Mouse (Mus musculus): Measurements from ENCODE around the gene Fam120a.

Gene Fam120a

GRCm38 (mm10) chr13:48966851-48967821 is 681 bp downstream of the Fam120a start:
- DNase-seq (ENCODE audit: low spot score in 2 of 2) = peak; percentile 44 to 51

DNA sequence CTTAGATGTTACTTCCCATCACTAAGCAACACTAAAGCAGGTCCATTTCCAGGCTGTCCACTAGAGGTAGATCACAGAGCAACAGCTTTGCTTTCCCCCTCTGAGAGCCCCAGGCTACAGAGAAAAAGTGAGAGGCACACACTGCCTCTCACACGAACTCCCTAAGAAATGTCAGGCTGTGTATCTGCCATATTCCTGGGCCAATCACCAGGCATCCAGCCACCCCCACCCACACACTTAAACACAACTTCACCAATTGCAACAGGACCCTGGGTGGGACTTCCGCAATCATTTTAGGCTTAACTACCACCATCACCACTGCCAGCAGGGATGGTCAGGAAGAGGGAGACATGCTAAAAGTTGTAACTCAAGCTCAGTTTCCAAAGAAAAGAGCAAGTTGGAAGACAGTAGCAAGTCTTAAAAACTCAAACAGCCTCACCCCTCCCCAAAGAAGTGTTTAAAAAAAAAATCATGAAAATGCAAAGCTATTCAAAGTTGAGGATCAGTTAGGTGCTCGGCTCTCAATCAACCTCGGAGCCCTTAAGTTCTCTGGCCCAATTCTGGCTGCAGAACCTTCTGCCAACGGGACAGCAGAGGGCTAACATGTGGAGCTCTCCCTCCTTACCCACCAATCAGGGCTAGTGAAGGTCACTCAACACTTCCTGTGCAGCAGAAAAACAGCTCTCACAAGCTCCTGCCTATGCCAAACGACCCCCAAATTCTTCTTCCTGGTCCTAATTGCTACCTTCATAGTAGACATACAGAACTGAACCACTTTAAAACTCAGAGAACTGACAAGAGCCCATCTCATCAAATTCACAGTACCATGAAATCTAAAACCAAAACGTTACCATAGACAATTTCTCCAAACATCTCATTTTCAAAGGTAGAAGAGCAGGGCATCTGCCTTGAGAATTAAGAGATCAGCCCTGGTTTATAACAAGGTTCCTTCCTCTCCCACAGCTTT is 2.0 kb downstream of the Fam120a start:
- DNase-seq (ENCODE audit: low spot score in 2 of 2) = peak; percentile 58 to 74

- no peak for DNase-seq (ENCODE audit: low spot score in 2 of 2)
These were observed 3.0 kb downstream of the Fam120a start for GRCm38 (mm10) chr13:48964850-48965249.

GRCm38 (mm10) chr13:48963111-48963510 is 4.7 kb downstream of the Fam120a start:
- DNase-seq (ENCODE audit: low spot score in 2 of 2) = no peak

DNA sequence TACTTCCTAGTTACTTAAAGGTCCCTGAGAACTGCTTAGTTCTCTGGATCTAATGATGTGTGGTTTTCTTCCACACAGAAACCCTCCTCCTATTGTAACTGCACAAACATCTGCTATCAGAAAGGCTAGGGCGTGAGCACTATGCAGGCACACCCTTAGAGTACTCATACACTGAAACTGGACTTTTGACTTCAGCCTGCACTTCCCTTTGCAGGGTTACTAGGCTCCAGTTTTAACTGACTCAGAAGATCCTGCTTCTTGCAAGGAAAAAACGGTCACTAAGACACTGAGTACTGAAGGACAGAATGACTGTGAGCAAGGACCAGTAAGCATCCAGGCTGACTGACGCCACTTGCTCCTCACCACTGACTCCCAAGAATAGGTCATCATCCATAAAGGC is 5.3 kb downstream of the Fam120a start:
- peak in 1 of 2 experiments; percentile 29 for DNase-seq (ENCODE audit: low spot score in 2 of 2)

DNA sequence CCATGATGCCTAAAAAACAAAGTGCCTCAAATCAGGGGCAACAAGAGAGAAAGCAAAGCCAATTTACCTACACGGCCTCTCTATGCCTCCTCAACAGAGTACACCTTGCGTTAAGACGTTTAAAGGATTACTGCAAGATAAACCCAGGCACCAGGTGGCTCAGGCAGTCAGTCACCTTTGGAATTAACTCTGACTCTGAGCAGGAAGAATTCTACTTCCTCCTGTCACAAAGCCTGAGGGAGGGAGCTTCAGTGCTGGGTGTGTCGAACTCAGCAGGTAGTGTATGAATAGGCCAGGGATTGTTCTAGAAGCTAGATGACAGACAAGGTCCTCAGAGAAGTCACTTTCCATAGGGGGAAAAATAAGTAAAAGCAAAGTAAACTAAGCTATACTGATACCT is 9.2 kb downstream of the Fam120a start:
- DNase-seq (ENCODE audit: low spot score in 2 of 2) = no peak

- DNase-seq (ENCODE audit: low spot score in 2 of 2) = no peak
These were observed 13.0 kb downstream of the Fam120a start for GRCm38 (mm10) chr13:48954825-48955224.

GRCm38 (mm10) chr13:48950600-48951241 is 17.1 kb downstream of the Fam120a start:
- no peak for DNase-seq (ENCODE audit: low spot score in 2 of 2)

DNA sequence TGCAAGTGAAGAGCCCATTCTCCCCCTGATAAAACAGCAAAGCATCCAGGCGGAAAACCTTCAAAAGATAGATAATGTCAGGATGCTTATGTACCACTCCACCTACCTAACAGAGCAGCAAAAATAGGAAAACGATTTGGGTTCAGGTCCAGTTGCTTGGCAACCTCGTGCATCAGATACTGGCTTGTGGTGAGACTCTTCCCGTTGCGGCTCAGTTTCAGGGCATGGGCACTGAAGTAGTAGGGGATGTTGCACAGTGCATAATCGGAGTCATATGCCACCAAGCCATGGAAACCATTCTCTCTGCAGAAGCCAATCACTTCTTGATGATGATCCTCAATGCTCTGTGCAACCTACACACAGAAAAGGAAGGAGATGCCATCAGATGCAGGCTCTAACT is 18.9 kb downstream of the Fam120a start:
- DNase-seq (ENCODE audit: low spot score in 2 of 2) = no peak

GRCm38 (mm10) chr13:48944571-48944970 is 23.2 kb downstream of the Fam120a start:
- DNase-seq (ENCODE audit: low spot score in 2 of 2) = no peak

DNA sequence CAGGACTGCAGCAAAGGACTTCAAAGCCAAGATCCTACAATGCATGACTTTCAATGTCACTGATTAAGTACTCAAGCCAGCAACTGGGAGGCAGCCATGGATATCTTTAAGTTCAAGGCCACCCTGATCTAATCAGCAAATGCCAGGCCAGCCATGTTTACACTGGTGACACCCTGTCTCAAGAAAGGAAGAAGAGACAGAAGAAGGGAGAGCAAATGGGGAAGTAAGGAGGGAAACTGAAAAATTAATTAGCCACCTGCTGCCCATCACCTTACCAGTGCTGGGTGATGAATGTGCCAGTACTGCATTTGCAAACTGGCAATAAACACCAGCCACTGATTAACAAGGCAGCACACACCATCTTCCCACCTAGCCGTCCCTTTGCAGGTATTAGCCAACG is 25.3 kb downstream of the Fam120a start:
- no peak for DNase-seq (ENCODE audit: low spot score in 2 of 2)

DNA sequence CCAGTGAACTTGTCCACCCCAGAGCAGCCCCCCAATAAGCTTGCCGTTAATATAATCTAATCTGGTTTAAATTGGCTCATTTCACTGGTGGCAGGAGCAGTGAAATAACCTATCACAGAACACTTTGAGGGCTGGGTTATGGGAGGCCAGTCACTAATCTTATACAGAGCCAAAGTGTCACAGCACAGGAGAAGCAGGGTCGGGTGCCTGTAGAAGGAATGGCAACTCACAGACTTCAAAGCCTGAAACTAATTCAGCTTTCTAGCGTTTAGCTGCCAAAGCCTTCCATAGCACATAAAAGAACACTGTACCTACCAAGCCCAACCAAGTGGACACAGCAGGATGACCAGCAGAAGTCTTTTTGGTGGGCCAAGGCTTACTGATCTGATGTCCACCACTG is 26.0 kb downstream of the Fam120a start:
- no peak for DNase-seq (ENCODE audit: low spot score in 2 of 2)

DNA sequence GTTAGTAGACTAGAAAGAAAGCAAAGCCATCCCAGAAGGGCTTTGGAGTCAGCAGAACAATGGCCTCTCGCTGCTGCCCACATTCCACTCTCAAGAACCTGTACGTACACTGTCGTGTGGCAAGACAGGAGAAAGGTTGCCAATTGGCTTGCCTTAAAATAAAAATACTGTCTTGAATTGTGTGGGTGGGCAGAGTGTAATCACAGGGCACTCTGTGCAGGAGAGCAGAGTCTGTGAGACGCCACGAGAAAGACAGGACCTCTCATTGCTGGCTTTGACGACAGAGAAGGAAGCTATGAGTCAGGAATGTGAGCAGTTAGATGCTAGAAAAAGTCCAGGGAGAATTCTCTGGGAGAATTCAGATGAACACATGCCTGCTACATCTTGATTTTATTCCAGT is 33.2 kb downstream of the Fam120a start:
- DNase-seq (ENCODE audit: low spot score in 2 of 2) = no peak

DNA sequence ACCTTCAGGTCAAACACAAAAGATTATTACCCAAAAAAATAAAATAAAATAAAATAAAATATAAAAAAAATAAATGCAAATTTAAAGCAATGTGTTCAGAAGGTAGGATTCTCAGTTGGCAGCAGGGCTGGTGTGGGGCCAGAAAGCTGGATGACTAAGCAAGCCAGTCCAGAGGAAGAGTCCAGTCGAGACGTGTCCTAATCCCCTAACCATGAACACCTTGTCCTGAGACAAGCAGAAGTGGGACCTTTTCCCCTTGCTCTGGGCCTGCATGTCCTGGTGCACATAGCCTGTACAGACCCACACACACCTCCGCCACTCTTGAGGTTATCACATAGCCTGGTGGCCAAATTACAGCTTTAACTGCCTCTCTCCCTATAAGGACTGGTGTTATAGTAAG is 35.1 kb downstream of the Fam120a start:
- DNase-seq (ENCODE audit: low spot score in 2 of 2) = peak; percentile 5 to 8

- no peak for DNase-seq (ENCODE audit: low spot score in 2 of 2)
These were observed 36.1 kb downstream of the Fam120a start for GRCm38 (mm10) chr13:48931687-48932086.

- DNase-seq (ENCODE audit: low spot score in 2 of 2) = no peak
These were observed 36.6 kb downstream of the Fam120a start for GRCm38 (mm10) chr13:48931232-48931631.

DNA sequence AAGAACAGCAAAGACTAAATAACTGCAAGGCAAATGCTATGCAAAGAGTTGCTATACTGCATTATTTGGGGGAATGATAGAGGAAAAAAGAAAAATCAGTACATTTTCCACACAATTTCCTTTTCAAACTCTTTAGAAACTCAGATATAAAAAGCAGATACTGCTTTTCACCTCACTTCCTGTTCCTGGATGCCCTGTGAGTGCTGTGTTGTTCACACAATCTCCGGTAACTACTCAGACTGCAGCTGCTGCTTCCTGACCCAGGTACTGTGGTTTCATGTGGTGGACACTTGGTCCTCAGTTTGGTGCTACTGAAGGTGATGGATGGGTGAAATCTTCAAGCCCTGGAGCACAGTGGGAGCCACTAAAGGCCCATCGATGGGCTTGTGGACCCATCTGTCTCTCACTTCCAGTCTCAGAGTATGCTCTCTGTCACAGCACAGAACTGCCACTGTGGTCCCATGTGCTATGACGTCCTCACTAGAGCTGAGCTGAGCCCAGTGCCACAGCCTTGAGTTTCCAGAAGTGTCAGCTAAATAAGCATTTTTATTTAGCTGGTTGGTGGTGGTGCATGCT is 38.2 kb downstream of the Fam120a start:
- DNase-seq (ENCODE audit: low spot score in 2 of 2) = no peak

- no peak for DNase-seq (ENCODE audit: low spot score in 2 of 2)
These were observed 40.2 kb downstream of the Fam120a start for GRCm38 (mm10) chr13:48927609-48928008.

DNA sequence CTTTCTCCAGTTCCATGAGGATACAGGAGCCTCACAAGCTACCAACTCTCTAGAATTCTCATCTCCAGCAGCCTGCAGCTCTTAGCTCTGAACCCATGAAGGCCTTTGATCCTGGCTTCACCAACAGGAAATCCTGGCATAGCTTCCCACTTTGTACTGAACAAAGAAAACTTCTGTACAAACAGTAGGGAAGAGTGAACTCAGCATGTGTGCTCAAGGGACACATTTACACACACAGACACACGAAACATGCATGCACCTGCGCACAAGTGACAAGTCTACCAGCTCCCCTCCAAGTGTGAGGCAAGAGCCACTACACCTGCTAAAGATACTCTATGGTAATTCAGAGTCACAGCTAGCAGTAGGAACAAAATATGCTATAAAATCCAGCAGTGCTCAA is 45.1 kb downstream of the Fam120a start:
- DNase-seq (ENCODE audit: low spot score in 2 of 2) = no peak

DNA sequence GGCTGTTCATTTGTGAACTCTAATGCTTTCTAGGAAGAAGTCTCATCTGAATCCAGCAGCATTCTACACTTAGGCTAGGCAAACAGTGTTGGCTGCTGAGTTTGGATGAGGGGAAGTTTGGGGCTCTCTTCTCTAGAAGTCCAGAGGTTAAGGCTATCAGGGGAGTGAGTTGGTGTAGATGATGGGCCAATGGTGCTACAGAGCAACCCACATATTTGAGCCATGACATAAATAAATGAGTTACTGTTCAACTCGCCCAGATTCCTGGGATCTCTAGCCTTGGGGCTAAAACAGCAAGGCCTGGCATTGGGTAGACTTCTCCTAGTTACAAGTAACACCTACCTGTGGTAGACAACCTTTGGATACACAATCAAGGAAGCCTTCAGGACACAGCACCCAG is 46.6 kb downstream of the Fam120a start:
- no peak for DNase-seq (ENCODE audit: low spot score in 2 of 2)

GRCm38 (mm10) chr13:48919756-48920415 is 47.9 kb downstream of the Fam120a start:
- DNase-seq (ENCODE audit: low spot score in 2 of 2) = no peak
